8 mouse cellular contexts compared by ENCODE assay signal in the genomic region with DNA sequence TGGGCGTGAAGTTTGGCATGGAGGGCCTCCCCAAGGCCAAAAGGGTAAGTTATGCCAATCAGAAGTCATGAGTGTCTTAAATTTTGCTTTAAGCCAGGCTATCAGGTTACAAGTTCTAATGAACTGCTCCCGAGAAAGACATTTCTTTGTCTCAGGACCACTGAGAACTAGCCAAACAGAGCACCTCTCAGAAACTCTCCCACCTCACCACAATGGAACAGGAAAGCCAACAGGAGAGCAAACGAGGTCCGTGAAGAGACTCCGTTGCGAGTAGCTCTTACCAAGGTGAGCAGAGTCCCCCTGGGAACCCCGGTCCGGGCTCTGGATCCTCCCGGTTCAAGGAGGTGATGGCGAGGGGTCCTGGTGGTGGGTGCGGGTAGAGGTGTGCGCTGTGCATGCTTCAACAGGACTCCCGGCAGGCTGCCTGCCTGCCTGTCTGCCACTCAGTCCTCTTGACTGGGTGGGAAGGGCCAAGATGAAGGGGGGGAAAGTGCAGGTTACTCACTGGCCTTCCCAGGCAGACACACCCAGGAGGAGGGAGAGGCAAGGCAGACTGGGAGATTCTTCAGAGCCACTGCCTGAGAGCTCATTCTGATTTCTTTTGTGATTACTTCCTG.
DNase-seq lines count a peak whose midpoint lies in the region; ATAC-seq and TF ChIP-seq lines count a peak whose summit lies in the region.

No protein-coding gene starts in this region.

- H3K4me1 ChIP-seq in forebrain, embryonic 14.5 days (ENCODE audit: control insufficient read depth, insufficient read depth, low read length), result peaks cover 35% of the 10 kb centered on the region
- peaks cover 30% of the 10 kb centered on the region for H3K4me1 ChIP-seq in lung, embryonic 15.5 days
- H3K4me1 ChIP-seq in stomach, postnatal 0 days (replicated peaks; ENCODE audit: control insufficient read depth, insufficient read depth), result peaks cover 4% of the 10 kb centered on the region; the same call in 1 of the 2 replicates

- TF ChIP-seq CTCF in stomach, postnatal 0 days (IDR thresholded peaks at IDR 0.05; ENCODE audit: low read depth), result no peak

- peak overlapping the region; percentile 13; the same call in 1 of the 2 replicates for H3K9ac ChIP-seq in forebrain, embryonic 14.5 days (ENCODE audit: low read length)
- H3K9ac ChIP-seq in lung, embryonic 15.5 days, result no peak overlapping the region
- peak overlapping the region; percentile 43 for H3K9ac ChIP-seq in stomach, postnatal 0 days (ENCODE audit: low read length)

- peak overlapping the region; percentile 23; the same call in 1 of the 2 replicates for H3K27ac ChIP-seq in forebrain, embryonic 14.5 days (ENCODE audit: low read depth, low read length)
- peak overlapping the region; percentile 82 for H3K27ac ChIP-seq in lung, embryonic 15.5 days
- H3K27ac ChIP-seq in stomach, postnatal 0 days (replicated peaks), result peak overlapping the region; percentile 80

- no peak for TF ChIP-seq EP300 in stomach, postnatal 0 days (optimal IDR thresholded peaks at IDR 0.05)

- H3K4me3 ChIP-seq in forebrain, embryonic 14.5 days (ENCODE audit: low read depth, low read length), result peak overlapping the region; percentile 7; the same call in 1 of the 2 replicates
- peak overlapping the region; percentile 29 for H3K4me3 ChIP-seq in lung, embryonic 15.5 days
- peak overlapping the region; percentile 21 for H3K4me3 ChIP-seq in stomach, postnatal 0 days (ENCODE audit: low read depth, low read length)

- WGBS in forebrain, embryonic 14.5 days, result 4% methylated on average over 13 of the region's 13 CpGs
- WGBS in lung, embryonic 15.5 days, result 18% methylated on average over 13 of the region's 13 CpGs
- WGBS in stomach, postnatal 0 days, result 20% methylated on average over 13 of the region's 13 CpGs

- H3K9me3 ChIP-seq in forebrain, embryonic 14.5 days (replicated peaks; ENCODE audit: control insufficient read depth, low read length), result no peaks in the 10 kb centered on the region
- H3K9me3 ChIP-seq in lung, embryonic 15.5 days, result no peaks in the 10 kb centered on the region
- H3K9me3 ChIP-seq in stomach, postnatal 0 days (ENCODE audit: control insufficient read depth, low read length), result no peaks in the 10 kb centered on the region

- peak overlapping the region; percentile 51 for H3K4me2 ChIP-seq in forebrain, embryonic 14.5 days (ENCODE audit: low read length)
- peak overlapping the region; percentile 52 for H3K4me2 ChIP-seq in lung, embryonic 15.5 days
- H3K4me2 ChIP-seq in stomach, postnatal 0 days (replicated peaks; ENCODE audit: low read depth), result peak overlapping the region; percentile 47

- peak; percentile 11; the same call in 1 of the 2 replicates for ATAC-seq in forebrain, embryonic 14.5 days
- ATAC-seq in lung, embryonic 15.5 days (ENCODE audit: borderline replicate concordance, extremely low read depth, low FRiP score, low TSS enrichment), result peak; percentile 81
- peak; percentile 93 for ATAC-seq in stomach, postnatal 0 days (ENCODE audit: low FRiP score, low TSS enrichment)
- no peak for ATAC-seq in megakaryocyte progenitor cell, adult 5-6 weeks (replicated peaks; ENCODE audit: poor library complexity)

- no peaks in the 10 kb centered on the region for H3K36me3 ChIP-seq in forebrain, embryonic 14.5 days (ENCODE audit: control insufficient read depth, insufficient read depth, low read length)
- H3K36me3 ChIP-seq in lung, embryonic 15.5 days, result no peaks in the 10 kb centered on the region
- H3K36me3 ChIP-seq in stomach, postnatal 0 days (ENCODE audit: control insufficient read depth, insufficient read depth, low read length), result no peaks in the 10 kb centered on the region

- H3K27me3 ChIP-seq in forebrain, embryonic 14.5 days (replicated peaks; ENCODE audit: control insufficient read depth, insufficient read depth, low read length), result no peaks in the 10 kb centered on the region
- no peaks in the 10 kb centered on the region for H3K27me3 ChIP-seq in lung, embryonic 15.5 days
- H3K27me3 ChIP-seq in stomach, postnatal 0 days (ENCODE audit: control insufficient read depth, insufficient read depth, low read length), result no peaks in the 10 kb centered on the region

- DNase-seq in kidney, postnatal 4 days, result peak; percentile 22 to 51
- DNase-seq in kidney, postnatal 36 days, result no peak
- DNase-seq in forebrain, embryonic 14.5 days (ENCODE audit: low spot score), result no peak
- DNase-seq in stomach, postnatal 0 days (ENCODE audit: low spot score), result peak; percentile 80
- DNase-seq in thymus, postnatal 4 days, result no peak
- DNase-seq in cerebellum, postnatal 36 days, result no peak

Comparison
In these comparisons a context has a peak if more than half of its experiments do, and no peak if none do; other contexts are left out.
1. DNase-seq: peak in kidney, postnatal 4 days (2 of 2) and stomach, postnatal 0 days (single experiment); none in kidney, postnatal 36 days (0 of 2), forebrain, embryonic 14.5 days (single experiment), thymus, postnatal 4 days (single experiment) and cerebellum, postnatal 36 days (0 of 2).
2. H3K27ac ChIP-seq: peak in every context shown above with its lines; median percentile 82 in lung, embryonic 15.5 days; 80 in stomach, postnatal 0 days; 23 in forebrain, embryonic 14.5 days.
3. Peak in every context shown above with its lines, with median percentiles within 50 percentile points of each other: H3K4me2 ChIP-seq and H3K4me3 ChIP-seq.